Mouse (Mus musculus) lung, embryonic 16.5 days (tissue): ENCODE measurements around the gene Cmss1. TPM values are rescaled to one million over a fixed set of nuclear protein-coding genes. Genes with fewer than 3 reads are reported as not detected.
A peak's percentile ranks its signal among the peaks of the same experiment; 100 is the strongest.
"Not testable (repeated sequence)": the region's sequence is repeated elsewhere in the genome, so short reads cannot be mapped to it uniquely, and the experiment has no call there.

Source experiments
- ATAC-seq: fragments of 200-750 bp; cut with Nextera tagmentation; 2 replicates; pipeline ENCODE4 v1.8.0; 2017; ENCODE audit warnings: low read depth, mild to moderate bottlenecking, moderate library complexity
- H3K27ac ChIP-seq: fragments of 300-500 bp; sonication (generic); 2 replicates; pipeline ENCODE4 v1.5.1; 2014; ENCODE audit warnings: mild to moderate bottlenecking, control low read depth, low read length
- H3K27me3 ChIP-seq: fragments of 300-500 bp; sonication (generic); 2 replicates; pipeline ENCODE4 v1.6.1; 2014; ENCODE audit warnings: low read depth, low read length, mixed read lengths; ENCODE audit not compliant: control insufficient read depth, insufficient read depth
- H3K36me3 ChIP-seq: fragments of 300-500 bp; sonication (generic); 2 replicates; pipeline ENCODE4 v1.6.1; 2014; ENCODE audit warnings: low read length; ENCODE audit not compliant: control insufficient read depth, insufficient read depth
- H3K4me1 ChIP-seq: fragments of 300-500 bp; sonication (generic); replicated peaks from 2 replicates; pipeline ENCODE4 v1.6.1; 2014; ENCODE audit warnings: low read length, mixed read lengths; ENCODE audit not compliant: control insufficient read depth, insufficient read depth
- H3K4me2 ChIP-seq: fragments of 300-500 bp; sonication (generic); 2 replicates; pipeline ENCODE4 v1.6.1; 2014; ENCODE audit warnings: low read depth, low read length, control low read depth
- H3K4me3 ChIP-seq: fragments of 300-500 bp; sonication (generic); 2 replicates; pipeline ENCODE4 v1.5.1; 2014; ENCODE audit warnings: mild to moderate bottlenecking, low read length, control low read depth
- H3K9ac ChIP-seq: fragments of 300-500 bp; sonication (generic); 2 replicates; pipeline ENCODE4 v1.6.1; 2014; ENCODE audit warnings: low read length, control low read depth
- H3K9me3 ChIP-seq: fragments of 300-500 bp; sonication (generic); 2 replicates; pipeline ENCODE4 v1.6.1; 2016; ENCODE audit warnings: low read length; ENCODE audit not compliant: control insufficient read depth
- WGBS: fragments of 180-500 bp; shearing (Covaris S2); extraction: QIAGEN DNeasy Blood & Tissue Kit; methylation state at CpG from one replicate; pipeline ENCODE4 v1.1.7; 2014; 5-methylcytosine and 5-hydroxymethylcytosine counted together
- polyA plus RNA-seq: library from polyadenylated mRNA; unstranded; fragments of >200 nt; fragmentation: Nextera tagmentation; extraction: Ambion mirVana; gene quantifications from 2 replicates; pipeline ENCODE4 v1.2.1, GENCODE M21; 2015

Cmss1 gene
- polyA plus RNA-seq, 1 experiment from 2014 or later: 48.5 TPM

DNA sequence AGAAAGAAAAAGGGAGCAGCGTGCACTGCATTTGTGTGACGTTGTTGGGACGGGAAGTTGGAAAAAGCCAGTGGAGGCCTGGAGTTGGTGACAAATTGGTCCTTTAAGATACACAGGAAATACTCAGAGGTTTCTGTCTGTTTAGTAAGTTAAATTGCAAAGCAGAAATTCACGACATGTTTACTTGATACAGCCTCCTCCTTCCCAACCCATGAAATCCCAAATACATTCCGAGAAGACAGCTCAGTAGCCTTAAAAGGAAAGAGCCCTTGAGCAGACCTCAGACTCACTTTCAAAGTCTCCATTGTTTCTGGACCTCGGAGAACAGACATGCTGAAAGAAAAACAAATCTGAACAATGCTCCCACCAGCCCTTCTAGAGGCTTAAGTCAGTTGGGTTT, 205.0 kb downstream of the Cmss1 start:
- Histone ChIP-seq H3K4me2 (no peak overlapping the region), H3K27ac (peak overlapping the region; percentile 88), H3K36me3 (no peaks in the 10 kb centered on the region), H3K4me1 (peaks cover 18% of the 10 kb centered on the region), H3K27me3 (no peaks in the 10 kb centered on the region), H3K4me3 (no peak overlapping the region), H3K9me3 (no peaks in the 10 kb centered on the region), H3K9ac (0 out of 2 replicates have a peak overlapping the region, but pooled peaks have one; percentile 43)
- peak; percentile 53; the same call in 1 of the 2 replicates for ATAC-seq
- WGBS: 18% methylated on average over 6 of the region's 6 CpGs

DNA sequence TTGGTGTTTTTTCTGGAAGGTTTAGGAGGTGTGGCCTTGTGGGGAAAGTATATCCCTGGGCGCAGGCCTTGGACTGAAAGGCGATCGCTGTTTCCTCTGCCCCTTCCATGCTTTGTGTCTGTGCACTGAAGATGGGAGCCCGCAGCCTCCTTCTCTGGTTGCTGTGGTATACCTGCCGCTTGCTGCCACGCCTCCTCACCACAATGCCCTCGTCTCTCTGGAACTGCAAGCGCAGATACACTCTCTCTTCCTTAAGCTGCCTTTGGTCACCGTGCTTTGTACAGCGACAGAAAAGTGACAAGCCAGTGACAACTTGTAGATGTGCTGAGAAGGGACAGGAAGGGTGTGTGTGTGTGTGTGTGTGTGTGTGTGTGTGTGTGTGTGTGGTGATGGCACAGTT, 207.1 kb downstream of the Cmss1 start:
- 81% methylated on average over 10 of the region's 10 CpGs for WGBS
- Histone ChIP-seq H3K4me1 (peaks cover 18% of the 10 kb centered on the region), H3K36me3 (no peaks in the 10 kb centered on the region)

DNA sequence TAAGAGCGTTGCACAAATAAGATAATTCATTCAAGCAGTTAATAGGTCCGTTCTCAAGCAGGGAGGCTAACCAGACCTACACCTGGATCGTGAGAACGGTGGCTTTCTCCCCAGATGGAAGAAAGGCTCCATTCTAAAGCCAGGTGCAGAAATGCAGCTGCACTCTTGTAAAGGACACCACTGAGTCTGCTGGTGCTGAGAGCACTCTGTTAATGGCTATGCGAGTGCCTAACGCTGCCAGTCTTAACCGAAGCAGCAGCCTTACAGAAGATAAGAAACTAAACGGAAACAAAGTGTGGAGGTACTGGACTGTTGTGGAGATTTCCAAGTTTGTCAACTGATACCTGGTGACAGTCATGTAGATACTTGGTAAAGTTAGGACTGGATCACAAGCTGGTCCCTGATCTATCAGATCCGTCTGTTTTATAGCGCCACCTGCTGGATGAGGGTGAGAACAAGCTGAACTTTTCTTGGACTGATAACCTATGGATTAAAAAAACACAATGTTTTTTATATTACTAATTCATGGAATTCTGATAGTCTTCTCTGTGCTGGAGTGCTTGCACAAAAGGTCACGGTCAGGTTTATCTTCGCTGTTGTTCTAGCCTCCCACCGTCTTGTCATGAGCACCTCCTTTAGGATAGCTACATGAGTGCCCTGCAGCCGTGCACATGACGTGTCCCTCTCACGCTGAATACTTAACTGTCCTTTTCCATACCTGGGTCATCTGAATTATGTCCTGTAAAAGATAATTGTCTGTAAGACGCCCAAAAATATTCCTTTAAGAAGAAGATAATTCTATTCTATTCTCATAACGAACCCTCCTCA, 208.1 kb downstream of the Cmss1 start:
- Histone ChIP-seq H3K4me1 (peaks cover 17% of the 10 kb centered on the region), H3K27ac (no peak overlapping the region), H3K27me3 (no peaks in the 10 kb centered on the region), H3K4me3 (no peak overlapping the region), H3K9me3 (no peaks in the 10 kb centered on the region), H3K36me3 (no peaks in the 10 kb centered on the region), H3K4me2 (no peak overlapping the region), H3K9ac (no peak overlapping the region)
- 0 out of 2 replicates have a peak, but pooled peaks have one; percentile 24 for ATAC-seq
- 48% methylated on average over 18 of the region's 18 CpGs for WGBS

More for the DNA sequence above, 207.1 kb downstream of the Cmss1 start:
- Histone ChIP-seq H3K4me2 (no peak overlapping the region), H3K9me3 (no peaks in the 10 kb centered on the region), H3K27me3 (no peaks in the 10 kb centered on the region), H3K4me3 (no peak overlapping the region), H3K27ac (no peak overlapping the region), H3K9ac (no peak overlapping the region)
- ATAC-seq: no peak

DNA sequence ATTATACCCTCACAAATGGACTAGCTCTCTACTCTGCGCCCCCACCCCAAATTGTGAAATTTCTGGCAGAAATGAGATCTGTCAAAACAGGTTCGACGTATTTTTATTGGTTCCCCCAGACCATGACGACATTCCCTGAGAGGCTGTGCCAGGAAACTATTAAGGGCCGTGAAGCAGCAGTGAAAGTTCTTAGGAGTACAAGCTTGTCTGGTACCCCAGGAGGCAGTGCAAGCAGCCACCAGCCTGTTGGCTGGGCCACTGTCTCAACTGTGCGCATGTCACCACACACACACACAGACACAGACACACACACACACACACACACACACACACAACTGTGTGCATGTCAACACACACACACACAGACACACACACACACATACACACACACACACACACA, 208.8 kb downstream of the Cmss1 start:
- Histone ChIP-seq H3K36me3 (no peaks in the 10 kb centered on the region), H3K4me3 (no peak overlapping the region), H3K9me3 (no peaks in the 10 kb centered on the region), H3K4me1 (peaks cover 12% of the 10 kb centered on the region), H3K4me2 (no peak overlapping the region), H3K9ac (no peak overlapping the region), H3K27ac (no peak overlapping the region), H3K27me3 (no peaks in the 10 kb centered on the region)
- 58% methylated on average over 6 of the region's 6 CpGs for WGBS
- no peak for ATAC-seq

DNA sequence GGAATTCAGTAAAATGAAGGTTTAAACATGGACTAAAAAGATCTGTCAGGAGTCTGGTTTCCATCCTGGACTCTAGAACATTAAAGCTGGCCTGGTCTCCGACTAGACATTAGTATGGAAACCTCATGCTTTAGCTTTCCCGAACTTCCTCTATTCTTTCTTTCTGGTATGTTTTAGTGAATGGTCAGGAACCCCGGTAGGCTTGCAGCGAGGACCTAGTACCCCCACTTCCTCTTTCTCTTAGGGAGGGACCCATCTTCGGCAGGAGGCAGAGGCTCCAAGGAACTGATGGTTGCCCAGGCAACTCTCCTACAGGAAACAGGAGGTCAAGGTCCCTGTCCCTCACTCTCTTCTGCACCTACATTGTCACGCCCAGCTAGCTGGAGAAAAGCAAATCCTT, 210.4 kb downstream of the Cmss1 start:
- Histone ChIP-seq H3K36me3 (no peaks in the 10 kb centered on the region), H3K4me3 (no peak overlapping the region), H3K9me3 (no peaks in the 10 kb centered on the region), H3K4me2 (no peak overlapping the region), H3K27ac (no peak overlapping the region), H3K4me1 (peaks cover 2% of the 10 kb centered on the region), H3K9ac (no peak overlapping the region), H3K27me3 (no peaks in the 10 kb centered on the region)
- 62% methylated on average over 6 of the region's 6 CpGs for WGBS
- no peak for ATAC-seq

DNA sequence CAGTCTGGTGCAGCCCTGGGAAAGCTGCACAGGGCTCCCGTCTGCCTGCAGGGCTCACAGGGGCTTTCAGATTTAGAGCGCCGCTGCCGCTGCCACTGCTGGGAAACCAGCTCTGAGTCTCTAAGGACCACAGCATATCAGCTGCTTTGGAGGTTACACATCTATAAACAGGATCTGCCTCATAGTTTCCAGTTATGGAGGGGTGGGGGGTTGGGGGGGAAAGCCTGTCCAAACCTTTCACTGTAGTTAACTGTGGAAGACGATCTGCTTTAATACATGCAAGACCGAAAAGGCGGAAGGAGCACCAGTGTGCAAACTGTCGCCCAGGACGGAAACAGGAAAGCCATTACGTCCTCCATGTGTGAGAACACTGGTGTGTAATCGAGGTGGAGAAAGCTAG, 213.5 kb downstream of the Cmss1 start:
- H3K27me3 ChIP-seq: no peaks in the 10 kb centered on the region
- 0 out of 2 replicates have a peak, but pooled peaks cover 2% of the 10 kb centered on the region for H3K4me1 ChIP-seq
- H3K36me3 ChIP-seq: no peaks in the 10 kb centered on the region
- no peak for ATAC-seq
- peak overlapping the region; percentile 12; the same call in 1 of the 2 replicates for H3K4me3 ChIP-seq
- peak overlapping the region; percentile 30 for H3K4me2 ChIP-seq
- no peaks in the 10 kb centered on the region for H3K9me3 ChIP-seq
- H3K9ac ChIP-seq: peak overlapping the region; percentile 32; the same call in 1 of the 2 replicates
- WGBS: 40% methylated on average over 11 of the region's 11 CpGs
- peak overlapping the region; percentile 47 for H3K27ac ChIP-seq

DNA sequence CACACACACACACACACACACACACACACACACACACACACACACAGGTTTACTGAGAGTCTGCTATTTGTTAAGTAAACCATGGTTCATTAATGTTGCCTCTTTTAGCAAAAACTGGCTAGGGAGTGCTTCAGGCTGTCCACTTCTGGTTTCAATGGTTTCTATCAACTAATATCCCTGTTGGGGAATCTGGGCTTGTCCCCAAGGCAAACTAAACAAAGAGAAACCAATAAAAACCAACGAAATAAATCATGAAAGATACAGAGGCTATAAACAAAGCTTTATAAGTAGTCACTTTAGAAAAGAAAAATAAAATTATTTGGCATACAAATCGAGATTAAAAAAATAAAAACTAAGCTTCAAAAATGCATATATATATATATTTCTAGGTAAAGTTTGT, 214.2 kb downstream of the Cmss1 start:
- H3K27me3 ChIP-seq: no peaks in the 10 kb centered on the region
- H3K9ac ChIP-seq: no peak overlapping the region
- no peak overlapping the region for H3K4me3 ChIP-seq
- H3K27ac ChIP-seq: no peak overlapping the region
- 58% methylated on average over 2 of the region's 2 CpGs for WGBS
- H3K4me1 ChIP-seq: 0 out of 2 replicates have a peak, but pooled peaks cover 2% of the 10 kb centered on the region
- no peak overlapping the region for H3K4me2 ChIP-seq
- H3K9me3 ChIP-seq: no peaks in the 10 kb centered on the region
- no peaks in the 10 kb centered on the region for H3K36me3 ChIP-seq
- ATAC-seq: no peak

DNA sequence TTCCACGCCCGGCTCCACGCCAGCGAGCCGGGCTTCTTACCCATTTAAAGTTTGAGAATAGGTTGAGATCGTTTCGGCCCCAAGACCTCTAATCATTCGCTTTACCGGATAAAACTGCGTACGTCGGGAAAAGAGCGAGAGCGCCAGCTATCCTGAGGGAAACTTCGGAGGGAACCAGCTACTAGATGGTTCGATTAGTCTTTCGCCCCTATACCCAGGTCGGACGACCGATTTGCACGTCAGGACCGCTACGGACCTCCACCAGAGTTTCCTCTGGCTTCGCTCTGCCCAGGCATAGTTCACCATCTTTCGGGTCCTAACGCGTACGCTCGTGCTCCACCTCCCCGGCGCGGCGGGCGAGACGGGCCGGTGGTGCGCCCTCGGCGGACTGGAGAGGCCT, 215.5 kb downstream of the Cmss1 start:
- not testable (repeated sequence) for H3K4me2 ChIP-seq, H3K4me1 ChIP-seq, H3K9ac ChIP-seq, H3K9me3 ChIP-seq, H3K4me3 ChIP-seq, H3K27me3 ChIP-seq, H3K27ac ChIP-seq, H3K36me3 ChIP-seq, ATAC-seq
- WGBS: 26% methylated on average over 24 of the region's 39 CpGs

DNA sequence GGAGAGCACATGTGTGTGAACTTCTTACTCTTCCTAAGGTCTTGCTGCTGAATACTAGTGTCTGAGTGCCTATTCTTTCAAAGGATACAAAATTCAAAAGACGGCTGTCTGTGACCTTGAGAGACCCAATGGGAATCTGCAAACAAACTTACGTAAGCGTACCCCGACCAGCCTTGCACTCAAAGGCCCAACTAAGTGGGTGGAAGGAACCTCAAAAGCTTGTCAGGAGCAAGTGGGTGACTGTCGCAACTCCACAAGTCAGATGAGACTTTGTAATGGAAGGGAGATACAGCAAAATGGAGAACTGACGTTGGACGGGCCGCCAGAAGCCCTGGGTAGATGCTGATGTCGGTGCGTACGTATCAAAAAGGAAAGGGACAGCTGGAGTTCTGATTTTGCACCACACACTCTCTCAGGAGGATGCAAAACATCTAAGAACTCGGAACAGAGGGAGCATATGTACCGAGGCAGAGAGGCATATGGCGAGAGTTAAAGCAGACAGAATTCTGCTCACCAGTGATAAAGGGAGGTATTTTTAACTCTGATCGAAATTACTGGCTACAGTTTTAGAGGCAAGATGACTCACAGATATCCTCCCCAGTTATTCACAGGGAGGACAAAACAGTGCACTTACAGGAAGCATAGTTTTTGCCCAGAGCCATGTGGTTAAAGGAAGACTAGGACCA, 217.0 kb downstream of the Cmss1 start:
- Histone ChIP-seq H3K36me3 (no peaks in the 10 kb centered on the region), H3K9me3 (no peaks in the 10 kb centered on the region), H3K27ac (no peak overlapping the region), H3K27me3 (no peaks in the 10 kb centered on the region), H3K4me2 (no peak overlapping the region), H3K4me1 (0 out of 2 replicates have a peak, but pooled peaks cover 2% of the 10 kb centered on the region), H3K9ac (no peak overlapping the region), H3K4me3 (no peak overlapping the region)
- ATAC-seq: no peak
- WGBS: 81% methylated on average over 15 of the region's 15 CpGs
